Mouse (Mus musculus): Measurements from ENCODE around the gene Plin4. TPM values are rescaled to one million over a fixed set of nuclear protein-coding genes. Genes with fewer than 3 reads are reported as not detected.

Gene Plin4
- 0.41 TPM for polyA plus RNA-seq (2014; fragmentation: Illumina TruSeq; extraction: RNeasy Lipid Tissue Mini Kit (QIAGEN cat#74804); ENCODE audit: low replicate concordance)

DNA sequence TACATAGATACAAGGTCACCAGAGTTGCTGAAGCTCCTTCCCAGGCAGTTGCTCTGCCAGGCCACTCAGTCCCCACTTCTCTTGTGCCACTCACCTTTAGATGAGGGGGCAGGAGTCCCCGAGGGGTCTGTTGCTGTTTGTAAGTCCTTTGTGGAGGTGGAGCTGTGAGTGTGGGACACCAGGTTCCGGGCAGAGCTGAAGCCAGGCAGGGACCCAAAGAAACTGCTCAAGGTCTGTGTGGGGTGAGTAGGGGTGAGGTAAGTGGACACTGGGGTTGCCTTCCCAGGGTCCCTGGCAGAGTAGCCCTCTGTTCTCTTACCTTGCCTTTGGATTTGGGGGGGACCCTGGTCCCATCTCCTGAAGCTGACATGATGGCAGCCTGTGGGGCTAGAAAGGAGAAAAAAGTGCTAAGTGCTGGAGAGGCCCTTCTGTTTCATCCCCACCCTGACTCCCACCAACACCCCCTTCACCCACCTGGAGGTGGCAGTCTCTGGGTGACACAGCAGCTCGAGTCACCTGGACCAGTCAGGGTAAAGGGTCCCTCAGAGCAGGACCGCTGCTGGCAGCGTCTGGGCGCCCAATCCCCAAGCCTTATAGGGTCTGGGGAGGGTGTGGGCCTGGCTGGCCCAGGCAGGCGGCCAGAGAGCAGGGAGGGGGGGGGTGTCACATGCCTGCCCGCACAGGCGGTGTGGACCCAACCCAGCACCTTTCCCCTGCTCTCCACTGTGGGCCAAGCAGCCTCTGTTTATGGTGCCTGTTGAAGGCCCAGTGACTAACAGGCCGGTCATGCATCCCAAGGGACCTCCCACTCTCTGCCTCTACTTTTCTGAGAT, at the start of gene Plin4:
Gene Plin4 (minus strand): TSS at position 585 of the 833 bp plus-strand sequence.

GRCm38 (mm10) chr17:56139858-56140595, 30.4 kb upstream of the Plin4 start, which contains the start of gene Sema6b:
Gene Sema6b, minus strand, starts transcription at chr17:56140343.

DNA sequence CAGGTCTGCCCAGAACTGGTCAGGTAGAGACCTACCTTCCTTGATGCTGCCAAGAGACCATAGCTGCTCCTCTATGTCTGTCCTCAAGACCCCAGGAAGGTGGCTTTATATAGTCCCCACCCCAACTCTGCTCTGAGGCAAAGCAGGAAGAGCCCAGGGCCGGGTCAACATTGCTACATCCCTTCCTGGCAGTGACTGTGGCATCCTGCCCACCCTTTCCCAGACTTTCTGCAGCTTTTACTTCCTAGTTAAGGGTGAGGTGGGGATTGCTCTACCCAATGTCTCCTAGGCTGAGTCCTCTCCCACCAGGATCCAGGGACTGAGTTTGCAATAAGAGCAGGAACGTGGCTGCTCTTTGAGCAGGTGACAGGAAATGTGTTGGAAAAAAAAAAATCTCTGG, 12.2 kb upstream of the Plin4 start, which contains the start of gene Lrg1:
Gene Lrg1 (minus strand): TSS at position 176 of the 400 bp plus-strand sequence.

GRCm38 (mm10) chr17:56117251-56117710, 7.7 kb upstream of the Plin4 start, which contains the start of gene Plin5:
Gene Plin5, minus strand, starts transcription at chr17:56117596.

GRCm38 (mm10) chr17:56078880-56079795, 30.5 kb downstream of the Plin4 start, which contains the start of gene Hdgfl2:
Gene Hdgfl2, plus strand, starts transcription at chr17:56079634.

DNA sequence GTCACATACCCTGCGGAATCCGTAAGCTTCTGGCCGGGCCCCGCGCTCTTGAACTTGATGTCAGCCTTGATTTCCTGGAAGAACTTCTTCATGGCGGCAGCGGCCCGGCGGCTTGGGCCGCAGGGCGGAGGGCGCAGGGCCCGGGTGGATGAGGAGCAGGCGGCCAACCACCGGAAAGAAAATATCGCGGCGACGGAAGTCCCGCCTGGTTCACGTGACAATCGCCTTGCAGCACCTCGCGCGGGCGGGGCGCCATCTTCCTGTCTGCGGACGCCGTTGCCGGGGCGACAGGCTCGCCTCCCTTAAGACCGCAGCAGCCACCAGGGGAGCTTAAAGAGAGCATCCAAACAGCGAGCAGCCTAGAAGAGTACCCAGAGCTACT, 34.8 kb downstream of the Plin4 start, which contains the start of gene Ubxn6:
Gene Ubxn6 (minus strand): TSS at position 202 of the 382 bp plus-strand sequence.

Other genes with a start within 250 kb of the Plin4 start
- 19.6 TPM for gene Zfp119a, start 230.9 kb downstream of the Plin4 start, polyA plus RNA-seq (2014; fragmentation: Illumina TruSeq; extraction: RNeasy Lipid Tissue Mini Kit (QIAGEN cat#74804); ENCODE audit: low replicate concordance)
- gene Zfp959, start 217.7 kb downstream of the Plin4 start, polyA plus RNA-seq (2014; fragmentation: Illumina TruSeq; extraction: RNeasy Lipid Tissue Mini Kit (QIAGEN cat#74804); ENCODE audit: low replicate concordance): 40.5 TPM
- gene Zfp119b, start 160.3 kb downstream of the Plin4 start, polyA plus RNA-seq (2014; fragmentation: Illumina TruSeq; extraction: RNeasy Lipid Tissue Mini Kit (QIAGEN cat#74804); ENCODE audit: low replicate concordance): 20.5 TPM
- gene Ebi3, start 157.2 kb downstream of the Plin4 start, polyA plus RNA-seq (2014; fragmentation: Illumina TruSeq; extraction: RNeasy Lipid Tissue Mini Kit (QIAGEN cat#74804); ENCODE audit: low replicate concordance): not detected
- gene Yju2, start 150.7 kb downstream of the Plin4 start, polyA plus RNA-seq (2014; fragmentation: Illumina TruSeq; extraction: RNeasy Lipid Tissue Mini Kit (QIAGEN cat#74804); ENCODE audit: low replicate concordance): not detected
- not detected for gene Shd, start 139.3 kb downstream of the Plin4 start, polyA plus RNA-seq (2014; fragmentation: Illumina TruSeq; extraction: RNeasy Lipid Tissue Mini Kit (QIAGEN cat#74804); ENCODE audit: low replicate concordance)
- gene Fsd1, start 123.3 kb downstream of the Plin4 start, polyA plus RNA-seq (2014; fragmentation: Illumina TruSeq; extraction: RNeasy Lipid Tissue Mini Kit (QIAGEN cat#74804); ENCODE audit: low replicate concordance): not detected
- gene Stap2, start 104.2 kb downstream of the Plin4 start, polyA plus RNA-seq (2014; fragmentation: Illumina TruSeq; extraction: RNeasy Lipid Tissue Mini Kit (QIAGEN cat#74804); ENCODE audit: low replicate concordance): 15.4 TPM
- 0.63 TPM for gene Mpnd, start 104.1 kb downstream of the Plin4 start, polyA plus RNA-seq (2014; fragmentation: Illumina TruSeq; extraction: RNeasy Lipid Tissue Mini Kit (QIAGEN cat#74804); ENCODE audit: low replicate concordance)
- 0.52 TPM for gene Sh3gl1, start 73.2 kb downstream of the Plin4 start, polyA plus RNA-seq (2014; fragmentation: Illumina TruSeq; extraction: RNeasy Lipid Tissue Mini Kit (QIAGEN cat#74804); ENCODE audit: low replicate concordance)
- gene Chaf1a, start 69.4 kb downstream of the Plin4 start, polyA plus RNA-seq (2014; fragmentation: Illumina TruSeq; extraction: RNeasy Lipid Tissue Mini Kit (QIAGEN cat#74804); ENCODE audit: low replicate concordance): 0.26 TPM
- gene Ubxn6, start 34.8 kb downstream of the Plin4 start, polyA plus RNA-seq (2014; fragmentation: Illumina TruSeq; extraction: RNeasy Lipid Tissue Mini Kit (QIAGEN cat#74804); ENCODE audit: low replicate concordance): 14.4 TPM
- 2.2 TPM for gene Hdgfl2, start 30.2 kb downstream of the Plin4 start, polyA plus RNA-seq (2014; fragmentation: Illumina TruSeq; extraction: RNeasy Lipid Tissue Mini Kit (QIAGEN cat#74804); ENCODE audit: low replicate concordance)
- not detected for gene Plin5, start 7.8 kb upstream of the Plin4 start, polyA plus RNA-seq (2014; fragmentation: Illumina TruSeq; extraction: RNeasy Lipid Tissue Mini Kit (QIAGEN cat#74804); ENCODE audit: low replicate concordance)
- gene Lrg1, start 12.2 kb upstream of the Plin4 start, polyA plus RNA-seq (2014; fragmentation: Illumina TruSeq; extraction: RNeasy Lipid Tissue Mini Kit (QIAGEN cat#74804); ENCODE audit: low replicate concordance): not detected
- not detected for gene Sema6b, start 30.5 kb upstream of the Plin4 start, polyA plus RNA-seq (2014; fragmentation: Illumina TruSeq; extraction: RNeasy Lipid Tissue Mini Kit (QIAGEN cat#74804); ENCODE audit: low replicate concordance)
- gene Tnfaip8l1, start 52.7 kb upstream of the Plin4 start, polyA plus RNA-seq (2014; fragmentation: Illumina TruSeq; extraction: RNeasy Lipid Tissue Mini Kit (QIAGEN cat#74804); ENCODE audit: low replicate concordance): 0.97 TPM
- 5.6 TPM for gene Mydgf, start 74.1 kb upstream of the Plin4 start, polyA plus RNA-seq (2014; fragmentation: Illumina TruSeq; extraction: RNeasy Lipid Tissue Mini Kit (QIAGEN cat#74804); ENCODE audit: low replicate concordance)
- gene Dpp9, start 109.1 kb upstream of the Plin4 start, polyA plus RNA-seq (2014; fragmentation: Illumina TruSeq; extraction: RNeasy Lipid Tissue Mini Kit (QIAGEN cat#74804); ENCODE audit: low replicate concordance): 0.15 TPM
- gene Fem1a, start 147.0 kb upstream of the Plin4 start, polyA plus RNA-seq (2014; fragmentation: Illumina TruSeq; extraction: RNeasy Lipid Tissue Mini Kit (QIAGEN cat#74804); ENCODE audit: low replicate concordance): 2.2 TPM
- gene Ticam1, start 167.0 kb upstream of the Plin4 start, polyA plus RNA-seq (2014; fragmentation: Illumina TruSeq; extraction: RNeasy Lipid Tissue Mini Kit (QIAGEN cat#74804); ENCODE audit: low replicate concordance): 0.63 TPM
- 90.5 TPM for gene Plin3, start 183.1 kb upstream of the Plin4 start, polyA plus RNA-seq (2014; fragmentation: Illumina TruSeq; extraction: RNeasy Lipid Tissue Mini Kit (QIAGEN cat#74804); ENCODE audit: low replicate concordance)
- not detected for gene Arrdc5, start 190.5 kb upstream of the Plin4 start, polyA plus RNA-seq (2014; fragmentation: Illumina TruSeq; extraction: RNeasy Lipid Tissue Mini Kit (QIAGEN cat#74804); ENCODE audit: low replicate concordance)
- 12.6 TPM for gene Uhrf1, start 193.5 kb upstream of the Plin4 start, polyA plus RNA-seq (2014; fragmentation: Illumina TruSeq; extraction: RNeasy Lipid Tissue Mini Kit (QIAGEN cat#74804); ENCODE audit: low replicate concordance)
- gene Kdm4b, start 216.3 kb upstream of the Plin4 start, polyA plus RNA-seq (2014; fragmentation: Illumina TruSeq; extraction: RNeasy Lipid Tissue Mini Kit (QIAGEN cat#74804); ENCODE audit: low replicate concordance): 0.52 TPM

Data from small intestine, adult 10 weeks (tissue).